Mouse (Mus musculus): ENCODE results near the gene Chp1.
"Not testable (repeated sequence)": the region's sequence is repeated elsewhere in the genome, so short reads cannot be mapped to it uniquely, and the experiment has no call there.

Gene Chp1

DNA sequence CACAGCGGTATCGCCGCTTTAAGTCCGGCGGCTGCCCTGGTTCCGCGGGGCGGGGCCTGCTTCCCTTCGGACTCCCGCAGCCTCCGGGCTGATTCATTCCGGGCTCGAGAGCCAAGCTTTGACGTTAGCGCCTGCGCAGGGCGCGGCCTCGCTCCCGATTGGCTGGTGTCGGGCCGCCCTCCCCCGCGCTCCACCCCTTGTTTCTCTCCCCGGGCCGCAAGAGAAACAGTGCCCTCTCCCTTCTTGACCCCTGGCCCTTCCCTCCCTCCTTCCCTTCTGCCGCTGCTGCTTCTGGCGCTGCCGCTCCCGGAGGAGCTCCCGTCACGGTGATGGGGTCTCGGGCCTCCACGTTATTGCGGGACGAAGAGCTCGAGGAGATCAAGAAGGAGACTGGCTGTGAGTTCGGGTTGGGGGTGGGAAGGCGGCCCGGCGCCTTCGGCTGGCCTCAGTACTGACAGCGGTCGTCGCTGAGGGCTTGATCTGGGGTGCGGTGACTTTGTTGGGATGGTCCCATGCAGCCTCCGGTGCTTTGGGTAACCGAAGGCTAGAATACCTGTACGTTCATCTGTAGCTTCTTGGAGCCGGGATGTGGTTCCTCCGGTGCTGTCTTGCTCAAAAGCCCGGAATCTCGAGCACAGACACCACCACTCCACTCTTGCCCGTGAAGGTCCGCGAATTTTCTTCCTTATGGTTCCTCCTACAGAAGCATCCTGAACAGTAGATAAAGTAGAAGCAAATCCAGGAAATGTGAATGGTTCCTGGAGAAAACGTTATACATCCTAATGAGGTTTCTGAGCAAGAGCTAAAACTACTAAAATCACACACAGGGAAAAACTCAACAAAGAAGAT is at the start of gene Chp1, which contains the start of gene Exd1:
Gene Chp1 (plus strand): TSS at position 176 of the 849 bp plus-strand sequence.
Gene Exd1 (minus strand): TSS at position 106 of the 849 bp plus-strand sequence.
- DNase-seq, result peak; percentile 99

DNA sequence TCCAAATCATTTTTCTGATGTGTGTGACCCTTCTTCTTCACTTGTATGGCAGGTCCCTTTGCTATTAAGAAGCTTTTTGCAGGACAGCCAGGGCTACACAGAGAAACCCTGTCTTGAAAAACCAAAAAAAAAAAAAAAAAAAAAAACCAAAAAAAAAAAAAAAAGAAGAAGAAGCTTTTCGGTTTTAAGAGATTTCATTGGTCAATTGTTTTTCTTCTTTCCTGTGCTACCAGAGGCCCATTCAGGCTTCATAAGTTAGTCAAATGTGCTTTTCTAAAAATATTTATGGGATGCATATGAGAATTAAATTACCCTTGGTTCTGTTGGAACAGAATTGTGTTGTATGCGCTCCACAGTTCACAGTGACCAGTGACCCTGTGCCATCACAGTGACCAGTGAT is 48.6 kb upstream of the Chp1 start:
- no peak for DNase-seq

DNA sequence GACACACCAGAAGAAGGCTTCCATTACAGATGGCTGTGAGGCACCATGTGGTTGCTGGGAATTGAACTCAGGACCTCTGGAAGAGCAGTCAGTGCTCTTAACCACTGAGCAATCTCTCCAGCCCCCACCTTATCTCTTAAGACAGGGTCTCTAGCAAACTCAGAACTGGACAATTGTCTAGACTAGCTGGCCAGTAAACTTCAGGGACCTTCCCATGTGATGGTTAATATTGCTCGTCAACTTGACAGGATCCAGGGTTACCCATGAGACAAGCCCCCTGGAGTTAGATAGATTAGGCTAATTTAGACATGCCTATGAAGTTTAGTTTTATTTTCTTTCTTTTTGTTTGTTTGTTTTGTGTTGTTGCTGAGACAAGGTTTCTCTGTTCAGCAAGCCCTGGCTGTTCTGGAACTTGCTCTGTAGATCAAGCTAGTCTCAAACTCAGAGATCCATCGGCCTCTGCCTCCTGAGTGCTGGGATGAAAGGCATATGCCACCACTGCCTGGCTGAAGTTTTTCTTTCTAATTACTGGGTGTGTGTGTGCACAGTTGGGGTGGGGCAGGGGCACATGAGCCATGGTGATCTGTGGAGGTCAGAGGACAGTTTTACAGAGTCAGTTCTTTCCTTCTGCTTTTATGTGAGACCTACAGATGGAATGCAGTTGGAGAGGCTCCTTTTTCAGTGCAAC is 46.4 kb upstream of the Chp1 start:
- DNase-seq, result no peak

DNA sequence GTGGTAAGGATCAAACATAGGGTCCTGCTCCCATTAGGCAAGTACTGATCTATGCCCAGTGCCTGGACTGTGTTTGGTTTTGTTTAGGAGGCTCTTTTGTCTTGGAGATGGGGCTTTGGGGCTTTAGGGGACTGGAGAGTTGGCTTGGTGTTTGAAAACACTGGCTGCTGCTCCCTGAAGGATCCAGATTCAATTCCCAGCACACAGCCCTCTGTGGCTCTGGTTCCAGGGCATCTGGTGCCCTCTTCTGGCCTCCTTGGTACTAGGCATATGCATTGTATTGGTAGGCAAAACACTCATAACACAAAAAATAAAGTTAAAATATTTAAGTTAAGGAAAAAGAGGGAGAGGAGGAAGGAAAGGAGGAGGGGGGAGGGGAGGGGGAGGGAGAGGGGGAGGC is 40.4 kb upstream of the Chp1 start:
- DNase-seq, result peak in 1 of 2 experiments; percentile 35

DNA sequence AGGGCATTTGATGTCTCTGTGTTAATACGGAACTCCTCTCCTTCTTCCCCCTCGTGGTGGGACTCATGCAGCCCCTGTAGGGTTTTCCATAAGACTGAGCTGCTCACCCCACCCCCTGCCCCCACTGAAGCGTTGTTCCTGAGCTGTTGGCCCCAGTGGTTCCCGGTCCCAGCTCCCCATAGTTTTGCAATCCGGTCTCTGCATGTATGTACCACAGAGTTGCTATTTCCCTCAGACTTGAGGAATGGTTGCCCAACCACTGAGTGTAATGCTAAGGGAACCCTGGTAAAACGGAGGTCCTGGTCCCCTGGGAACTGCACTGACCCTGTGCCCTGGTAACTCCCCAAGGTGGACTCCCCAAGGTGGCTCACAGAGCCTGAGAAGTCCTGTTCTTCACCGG is 39.0 kb upstream of the Chp1 start:
- DNase-seq, result not testable (repeated sequence)

DNA sequence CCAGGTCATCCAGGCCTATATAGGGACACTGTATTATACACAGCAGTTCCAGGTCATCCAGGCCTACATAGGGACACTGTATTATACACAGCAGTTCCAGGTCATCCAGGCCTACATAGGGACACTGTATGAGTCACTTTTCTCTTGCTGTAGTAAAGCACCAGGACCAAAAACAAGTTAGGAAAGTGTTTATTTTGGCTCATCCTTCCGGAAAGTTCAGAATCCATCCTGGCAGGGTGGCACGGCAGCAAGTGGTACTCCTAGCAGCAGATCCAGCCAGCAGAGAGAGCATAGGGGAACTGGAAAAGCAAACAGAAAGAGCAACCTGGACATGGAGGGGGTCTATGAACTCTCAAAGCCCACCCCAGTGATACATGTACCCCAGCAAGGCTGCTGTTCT is 36.6 kb upstream of the Chp1 start:
- DNase-seq, result peak in 1 of 2 experiments; percentile 11

DNA sequence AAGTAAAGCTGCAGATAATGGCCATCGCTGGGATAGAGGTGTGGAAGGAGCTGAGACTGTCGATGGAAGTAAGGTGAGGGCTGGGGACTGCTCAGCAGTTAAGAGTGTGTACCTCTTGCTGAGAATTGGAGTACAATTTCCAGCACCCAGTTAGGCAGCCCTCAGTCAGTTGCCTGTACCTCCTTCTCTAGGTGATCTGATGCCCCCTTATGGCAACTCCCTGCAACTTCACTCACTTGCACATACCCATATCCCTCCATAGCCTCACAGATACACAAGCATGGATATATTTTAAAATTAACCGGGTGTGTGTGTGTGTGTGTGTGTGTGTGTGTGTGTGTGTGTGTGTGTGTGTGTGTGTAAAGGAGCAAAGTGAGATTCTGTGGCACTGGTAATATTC is 35.2 kb upstream of the Chp1 start:
- peak in 1 of 2 experiments; percentile 23 for DNase-seq

DNA sequence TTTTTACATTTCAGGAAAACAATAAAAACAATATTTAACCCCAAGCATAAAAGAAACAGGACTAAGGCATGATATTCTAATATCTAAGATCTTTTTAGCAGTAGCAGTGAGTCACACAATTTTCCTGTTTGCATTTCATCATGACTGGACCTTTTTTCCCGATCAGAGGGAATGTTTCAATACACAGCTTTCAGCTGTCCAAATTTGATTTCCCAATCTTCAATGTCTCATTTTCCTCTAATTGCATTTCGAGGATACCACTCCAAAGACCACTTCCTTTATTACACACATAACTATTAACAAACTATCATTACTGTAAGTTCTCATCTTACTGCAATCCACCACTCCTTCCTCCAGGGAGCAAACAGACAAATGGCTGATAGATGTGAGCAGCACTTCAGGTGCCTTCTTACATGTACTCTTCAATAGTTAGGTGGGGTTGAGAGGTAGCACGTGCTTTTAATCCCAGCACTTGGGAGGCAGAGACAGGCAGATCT is 33.4 kb upstream of the Chp1 start:
- no peak for DNase-seq

DNA sequence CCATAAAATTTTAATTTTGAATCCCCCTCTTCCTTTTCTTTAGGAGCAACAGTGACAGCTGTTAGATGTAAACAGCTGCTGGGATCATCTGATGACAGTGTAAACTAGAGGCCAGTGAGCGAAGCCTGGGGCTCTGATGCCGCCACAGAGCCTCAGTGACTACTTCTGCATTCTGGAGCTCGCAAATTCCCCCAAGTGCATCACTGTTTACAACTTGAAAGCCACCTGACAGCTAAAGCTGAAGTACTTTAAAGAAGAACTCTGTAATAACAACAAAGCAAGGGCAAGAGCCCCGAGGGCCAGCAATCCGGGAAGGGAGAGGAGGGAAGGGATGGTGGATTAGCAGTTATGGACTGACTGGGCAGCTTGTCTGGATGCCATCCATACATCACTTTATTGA is 30.7 kb upstream of the Chp1 start:
- DNase-seq, result no peak

DNA sequence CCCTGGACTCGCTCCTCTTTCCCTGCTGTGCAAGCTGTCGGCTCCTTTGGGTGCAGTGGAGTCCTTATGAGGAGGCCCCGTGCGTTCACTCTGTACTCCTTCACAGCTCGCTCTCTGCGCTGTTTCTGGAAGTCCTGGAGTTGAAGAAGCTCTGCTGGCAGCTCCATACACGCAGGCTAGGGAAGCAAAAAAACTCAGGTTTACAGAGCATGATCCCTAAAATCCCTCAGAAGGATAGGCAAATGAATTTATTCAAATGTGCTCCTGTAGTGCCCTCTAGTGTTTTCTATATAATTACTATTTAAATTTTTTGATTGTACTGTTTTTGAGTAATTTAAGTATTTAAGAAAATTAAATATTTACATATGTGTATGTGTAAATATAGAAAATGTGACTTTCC is 26.9 kb upstream of the Chp1 start:
- no peak for DNase-seq

DNA sequence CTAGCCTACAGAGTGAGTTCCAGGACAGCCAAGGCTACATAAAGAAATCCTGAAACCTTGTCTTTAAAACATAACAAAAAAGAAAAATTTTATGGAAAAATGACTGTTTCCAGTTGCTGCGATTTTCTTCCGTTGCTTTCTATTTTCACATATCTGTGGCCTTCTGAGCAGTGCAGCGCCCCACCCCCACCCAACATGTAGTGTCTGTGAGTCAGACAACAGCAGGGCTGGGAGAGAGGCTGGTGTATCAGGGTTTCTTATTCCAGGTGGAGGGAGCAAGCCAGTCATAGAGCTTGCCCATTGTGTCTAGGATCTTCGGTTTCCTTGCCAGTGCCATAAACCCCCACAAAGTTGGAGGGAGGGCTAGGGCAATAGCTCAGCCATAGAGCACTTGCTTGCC is 23.7 kb upstream of the Chp1 start:
- no peak for DNase-seq

DNA sequence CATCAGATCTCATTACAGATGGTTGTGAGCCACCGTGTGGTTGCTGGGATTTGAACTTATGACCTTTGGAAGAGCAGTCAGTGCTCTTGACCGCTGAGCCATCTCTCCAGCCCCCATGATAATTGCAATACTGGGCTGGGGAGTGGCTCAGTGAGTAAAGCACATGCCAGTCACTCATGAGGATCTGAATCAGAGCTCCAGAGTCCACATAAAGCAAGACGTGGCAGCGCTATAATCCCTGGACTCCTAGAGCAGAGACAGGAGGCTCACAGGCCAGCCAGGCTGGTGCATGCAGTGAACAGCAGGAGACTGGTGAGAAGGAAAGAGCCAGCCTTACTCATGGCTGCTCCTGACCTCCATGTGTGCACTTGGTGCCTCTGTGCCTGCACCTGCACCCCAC is 22.1 kb upstream of the Chp1 start:
- DNase-seq, result no peak

DNA sequence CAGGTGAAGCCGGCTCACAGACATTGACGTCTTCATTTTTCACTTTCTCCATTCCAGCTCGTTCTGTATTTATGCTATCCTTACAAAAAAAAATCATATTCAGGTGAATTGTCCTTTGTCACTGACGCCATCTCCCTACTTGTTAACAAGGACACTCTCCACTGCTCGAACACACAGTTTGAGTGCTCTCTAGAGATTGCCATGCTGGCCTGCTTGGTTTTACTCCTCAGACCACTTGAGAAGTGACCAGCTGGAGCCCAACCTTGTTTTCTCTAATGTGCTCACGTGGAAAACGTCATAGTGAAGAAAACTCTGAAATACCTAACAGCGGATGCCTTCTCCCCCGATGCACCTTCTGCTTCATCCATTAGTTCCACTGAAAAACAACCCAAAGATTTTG is 8.7 kb upstream of the Chp1 start:
- no peak for DNase-seq

DNA sequence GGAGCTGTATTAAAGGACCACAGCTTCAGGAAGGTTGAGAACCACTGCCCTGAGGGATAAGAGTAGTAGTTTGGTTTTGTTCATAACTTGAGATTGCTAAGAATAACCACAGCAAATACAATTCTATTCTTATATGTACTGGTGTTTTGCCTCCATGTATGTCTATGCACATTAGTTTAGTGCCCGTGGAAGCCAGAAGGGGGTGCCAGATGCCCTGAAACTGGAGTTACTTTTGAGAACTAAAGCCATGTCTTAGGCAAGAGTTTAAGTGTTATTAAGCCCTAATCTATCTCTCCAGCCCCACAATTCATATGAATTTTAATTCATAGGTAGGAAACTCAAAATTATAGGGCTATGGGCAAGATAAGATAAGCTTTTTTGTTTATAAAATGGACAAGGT is 5.4 kb upstream of the Chp1 start:
- peak; percentile 61 to 81 for DNase-seq

DNA sequence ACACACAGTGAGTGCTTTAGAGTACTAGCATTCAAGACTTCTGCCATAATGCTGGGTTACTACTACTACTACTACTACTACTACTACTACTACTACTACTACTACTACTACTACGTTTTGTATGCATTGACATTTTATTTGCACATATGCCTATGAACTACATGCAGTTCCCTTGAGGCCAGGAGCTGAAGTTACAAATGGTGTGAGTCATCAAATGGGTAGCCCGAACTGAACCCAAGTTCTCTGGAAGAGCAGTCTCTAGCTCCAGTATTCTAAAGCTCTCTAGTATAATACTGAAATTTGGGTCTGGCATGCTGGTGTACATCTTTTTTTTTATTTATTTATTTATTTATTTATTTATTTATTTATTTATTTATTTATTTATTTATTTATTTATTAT is 3.8 kb upstream of the Chp1 start:
- no peak for DNase-seq

DNA sequence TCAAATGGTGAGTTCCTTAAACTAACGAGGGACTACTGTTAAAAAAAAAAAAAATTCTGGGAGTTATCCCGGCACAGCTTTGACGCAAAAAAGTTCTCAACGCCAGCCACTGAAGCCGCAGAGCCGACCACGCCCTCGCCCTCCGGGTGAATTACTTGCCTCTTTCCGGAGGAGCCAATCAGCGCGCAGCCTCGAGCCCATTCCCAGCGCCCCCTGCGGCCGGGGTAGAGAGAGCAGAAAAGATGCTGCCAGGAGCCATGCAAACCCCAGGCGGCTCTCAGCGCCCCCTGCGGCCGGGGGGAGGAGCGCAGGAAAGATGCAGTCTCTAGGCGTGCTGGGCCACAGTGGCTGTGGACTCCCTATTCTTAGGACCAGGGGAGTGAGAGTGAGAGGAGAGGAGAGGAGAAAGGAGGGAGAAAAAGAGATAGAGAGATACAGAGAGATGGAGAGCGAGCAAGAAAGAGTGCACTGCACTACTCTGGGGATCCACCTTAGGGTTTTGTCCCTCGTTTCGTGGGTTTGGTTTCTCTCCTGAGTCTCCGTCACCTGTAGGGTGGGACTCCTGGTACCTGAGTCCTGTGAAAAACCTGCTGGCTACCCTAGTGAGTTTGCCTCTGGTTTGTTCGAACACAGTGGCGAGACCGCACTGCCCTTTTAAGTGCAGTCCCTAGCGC is 512 bp upstream of the Chp1 start:
- DNase-seq, result peak; percentile 85 to 90

DNA sequence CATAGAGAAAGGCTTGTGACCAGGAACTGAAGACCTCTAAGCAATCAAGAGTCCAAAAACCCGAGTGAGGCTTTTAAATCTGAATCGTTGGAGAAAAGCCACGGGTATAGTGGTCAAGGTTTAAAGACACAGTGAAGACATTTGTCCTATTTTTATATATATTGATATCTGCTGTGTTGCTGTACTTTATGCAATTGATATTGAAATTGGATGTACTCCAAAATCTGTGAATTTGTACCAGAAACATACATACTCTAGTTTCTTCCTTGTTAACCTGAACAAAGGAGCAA is 819 bp downstream of the Chp1 start:
- DNase-seq, result no peak

DNA sequence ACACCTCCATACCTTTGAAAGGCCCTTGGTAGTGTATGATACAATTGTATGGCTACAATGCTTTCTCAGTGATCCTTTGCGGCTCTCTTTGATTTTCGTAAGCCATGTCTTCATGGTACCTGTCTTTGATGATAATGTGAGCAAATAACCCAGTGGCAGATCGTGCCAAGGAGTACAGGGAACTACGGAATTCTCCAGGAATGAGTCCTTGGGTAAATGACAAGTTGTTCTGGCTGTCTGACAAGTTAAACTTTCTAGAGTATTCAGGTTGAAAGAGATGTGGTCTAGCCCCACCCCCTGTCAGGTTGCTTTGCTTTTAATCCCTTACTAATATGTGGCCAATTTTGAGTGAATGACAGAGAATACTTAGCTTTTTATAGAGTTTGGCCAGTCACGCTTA is 1.2 kb downstream of the Chp1 start:
- DNase-seq, result peak; percentile 25 to 33

DNA sequence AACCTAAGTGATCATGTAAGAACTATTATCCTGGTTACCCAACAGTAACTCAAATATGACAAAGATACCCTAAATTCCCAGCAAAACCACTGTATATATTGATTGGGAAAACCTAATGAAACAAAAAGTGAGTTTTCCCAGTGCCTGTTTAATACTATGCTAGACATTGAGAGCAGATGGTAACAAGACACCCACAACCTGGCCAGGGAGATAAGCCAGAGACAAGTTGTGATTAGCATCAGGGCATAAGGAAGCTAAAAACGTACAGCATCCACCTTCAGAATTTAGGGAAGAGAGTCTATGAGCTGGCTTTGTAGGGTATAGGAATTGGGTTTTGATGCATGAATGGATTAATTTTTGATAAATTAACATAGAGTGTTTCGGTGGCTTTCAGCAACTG is 2.2 kb downstream of the Chp1 start:
- DNase-seq, result no peak

DNA sequence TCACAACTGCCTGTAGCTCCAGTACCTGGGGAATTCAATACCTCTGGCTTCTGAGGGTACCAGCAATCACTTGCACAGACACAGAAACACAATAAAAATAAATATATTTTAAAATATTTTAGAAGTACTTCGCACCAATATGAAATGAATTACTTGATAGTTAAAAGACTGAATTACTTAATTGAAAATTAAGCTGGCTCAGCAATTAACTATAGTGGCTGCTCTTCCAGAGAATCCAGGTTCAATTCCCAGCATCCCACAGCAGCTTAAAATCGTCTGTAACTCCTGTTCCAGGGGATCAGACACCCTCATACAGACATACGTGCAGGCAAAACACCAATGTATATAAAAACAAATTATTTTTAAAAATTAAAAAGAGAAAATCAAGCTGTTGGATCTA is 10.5 kb downstream of the Chp1 start:
- DNase-seq, result no peak

DNA sequence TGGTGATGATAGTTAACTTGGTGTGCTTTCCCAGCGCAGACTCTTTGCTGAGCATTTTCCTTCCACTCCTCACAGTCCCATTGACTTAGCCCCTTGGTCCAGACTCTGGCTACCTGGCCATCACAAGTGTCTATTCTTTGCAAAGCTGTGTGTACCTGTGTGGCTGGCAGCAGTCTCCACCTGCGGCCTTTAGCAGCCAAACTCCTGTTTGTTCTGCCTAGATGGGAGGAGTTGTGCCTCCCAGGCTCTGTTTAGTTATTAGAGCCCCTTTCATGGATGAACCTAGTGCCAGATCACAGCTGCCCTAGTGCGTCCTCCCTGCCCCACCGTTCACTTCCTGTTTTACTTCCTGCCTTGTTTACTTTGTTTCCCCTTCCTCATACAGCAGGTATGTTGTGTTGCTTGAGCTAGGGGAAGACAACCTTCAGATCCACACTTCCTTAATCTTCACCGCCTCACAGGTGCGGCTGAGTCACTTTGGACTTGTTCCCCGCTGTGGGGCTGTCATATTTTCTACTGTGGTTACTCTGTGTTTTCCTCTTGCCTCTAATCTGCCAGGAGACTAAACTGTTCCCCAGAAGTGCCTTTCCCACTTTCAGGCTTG is 11.3 kb downstream of the Chp1 start:
- DNase-seq, result no peak

DNA sequence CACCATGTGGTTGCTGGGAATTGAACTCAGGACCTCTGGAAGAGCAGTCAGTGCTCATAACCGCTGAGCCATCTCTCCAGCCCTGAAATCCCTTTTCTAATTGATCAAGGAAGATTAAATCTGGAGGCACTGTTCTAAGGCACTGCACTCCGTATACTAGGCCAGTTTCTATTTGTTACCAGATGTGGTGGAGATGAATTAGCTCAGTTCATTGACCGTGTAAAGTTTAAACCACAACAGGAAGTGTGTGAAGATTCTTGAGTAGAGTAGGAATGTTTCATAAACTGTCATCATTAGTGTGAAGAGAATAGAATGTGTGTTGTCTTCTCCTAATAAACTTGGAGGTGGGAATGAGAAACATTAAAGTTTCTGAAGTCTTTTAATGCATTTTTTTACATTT is 14.3 kb downstream of the Chp1 start:
- DNase-seq, result no peak

DNA sequence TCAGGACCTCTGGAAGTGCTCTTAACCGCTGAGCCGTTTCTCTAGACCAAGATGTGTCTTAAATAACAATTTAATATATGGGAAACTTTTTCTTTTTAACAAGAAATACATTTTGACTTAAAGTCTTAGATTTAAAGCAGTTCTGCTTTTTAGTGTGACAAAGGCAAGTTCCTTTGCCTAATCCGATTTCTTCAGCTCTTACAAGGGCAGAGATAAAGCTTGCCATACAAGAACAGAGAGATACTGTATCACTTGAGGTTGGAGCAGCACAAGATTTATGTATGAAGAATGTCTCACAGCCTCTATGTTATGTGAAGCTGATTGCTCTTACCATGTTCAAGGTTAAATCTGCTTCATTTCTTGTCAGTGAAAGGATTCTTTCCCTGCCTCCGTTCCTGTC is 17.8 kb downstream of the Chp1 start:
- DNase-seq, result no peak
